Mouse (Mus musculus) limb, embryonic 13.5 days (tissue): Measurements from ENCODE around the gene Chd2. TPM values are rescaled to one million over a fixed set of nuclear protein-coding genes. Genes with fewer than 3 reads are reported as not detected.

Source experiments
- ATAC-seq: fragments of 200-750 bp; cut with Nextera tagmentation; 2 replicates; pipeline ENCODE4 v1.8.0; 2017; ENCODE audit warnings: low read depth, moderate number of reproducible peaks, moderate TSS enrichment; ENCODE audit not compliant: low FRiP score
- H3K27ac ChIP-seq: fragments of 300-500 bp; sonication (generic); 2 replicates; pipeline ENCODE4 v1.5.1; 2015; ENCODE audit warnings: inconsistent platforms, mild to moderate bottlenecking, moderate library complexity
- H3K27me3 ChIP-seq: fragments of 300-500 bp; sonication (generic); 2 replicates; pipeline ENCODE4 v1.6.1; 2015; ENCODE audit warnings: mild to moderate bottlenecking, inconsistent platforms
- H3K36me3 ChIP-seq: fragments of 300-500 bp; sonication (generic); 2 replicates; pipeline ENCODE4 v1.6.1; 2015; ENCODE audit warnings: inconsistent platforms, mild to moderate bottlenecking, moderate library complexity
- H3K4me1 ChIP-seq: fragments of 300-500 bp; sonication (generic); 2 replicates; pipeline ENCODE4 v1.6.1; 2015; ENCODE audit warnings: inconsistent platforms
- H3K4me2 ChIP-seq: fragments of 300-500 bp; sonication (generic); replicated peaks from 2 replicates; pipeline ENCODE4 v1.6.1; 2015; ENCODE audit warnings: inconsistent platforms, mild to moderate bottlenecking, moderate library complexity
- H3K4me3 ChIP-seq: fragments of 300-500 bp; sonication (generic); 2 replicates; pipeline ENCODE4 v1.5.1; 2015; ENCODE audit warnings: moderate library complexity, mild to moderate bottlenecking, inconsistent platforms
- H3K9ac ChIP-seq: fragments of 300-500 bp; sonication (generic); 2 replicates; pipeline ENCODE4 v1.6.1; 2015; ENCODE audit warnings: mild to moderate bottlenecking, inconsistent platforms
- H3K9me3 ChIP-seq: fragments of 300-500 bp; sonication (generic); 2 replicates; pipeline ENCODE4 v1.6.1; 2016; ENCODE audit warnings: inconsistent platforms
- WGBS: fragments of 180-500 bp; shearing (Covaris S2); methylation state at CpG from one replicate; pipeline ENCODE4 v1.1.7; 2015; 5-methylcytosine and 5-hydroxymethylcytosine counted together
- polyA plus RNA-seq: library from polyadenylated mRNA; unstranded; fragments of >200 nt; fragmentation: Nextera tagmentation; extraction: Ambion mirVana; gene quantifications from 2 replicates; pipeline ENCODE4 v1.2.1, GENCODE M21; 2015

The Chd2 gene
- polyA plus RNA-seq, 1 experiment from 2014 or later, result 66.3 TPM

DNA sequence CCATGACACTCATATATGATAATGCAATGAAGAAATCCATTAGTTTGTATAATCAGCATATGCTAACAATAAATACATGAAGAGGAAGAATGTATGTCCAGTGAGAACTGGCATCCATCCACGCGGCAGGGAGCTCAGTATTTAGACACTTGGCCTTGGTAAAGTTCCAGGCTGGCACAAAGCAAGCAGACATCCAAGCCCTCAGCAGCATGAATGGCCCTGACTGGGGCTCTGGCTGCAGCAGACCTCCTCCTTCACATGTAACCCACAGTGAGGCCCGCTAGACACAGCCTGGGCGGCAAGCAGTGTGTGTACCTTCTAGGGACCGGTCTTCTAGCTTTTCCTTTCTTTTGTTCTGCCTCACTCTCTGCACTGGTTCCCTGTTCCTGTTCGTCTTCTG, 34.1 kb downstream of the Chd2 start:
- Histone ChIP-seq H3K4me3 (no peak overlapping the region), H3K27ac (no peak overlapping the region), H3K9ac (no peak overlapping the region), H3K4me1 (no peaks in the 10 kb centered on the region), H3K27me3 (no peaks in the 10 kb centered on the region), H3K4me2 (no peak overlapping the region), H3K9me3 (no peaks in the 10 kb centered on the region), H3K36me3 (peaks cover 88% of the 10 kb centered on the region)
- no peak for ATAC-seq
- 94% methylated on average over 6 of the region's 6 CpGs for WGBS

DNA sequence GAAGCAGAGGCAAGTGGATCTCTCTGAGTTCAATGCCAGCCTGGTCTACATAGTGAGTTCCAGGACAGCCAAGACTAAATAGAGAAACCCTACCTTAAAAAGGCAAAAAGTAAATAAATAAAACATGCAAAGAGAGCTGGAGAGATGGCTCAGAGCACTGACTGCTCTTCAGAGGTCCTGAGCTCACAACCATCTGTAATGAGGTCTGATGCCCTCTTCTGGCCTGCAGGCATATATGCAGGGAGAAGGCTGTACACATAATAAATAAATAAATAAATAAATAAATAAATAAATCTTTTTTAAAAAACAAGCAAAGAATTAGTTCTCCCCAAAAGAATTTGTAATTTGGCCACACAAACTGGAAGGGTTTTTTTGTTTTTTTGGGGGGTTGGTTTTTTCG, 34.8 kb downstream of the Chd2 start:
- no peak overlapping the region for H3K4me2 ChIP-seq
- no peaks in the 10 kb centered on the region for H3K27me3 ChIP-seq
- no peak for ATAC-seq
- H3K4me1 ChIP-seq, result no peaks in the 10 kb centered on the region
- H3K36me3 ChIP-seq, result peaks cover 88% of the 10 kb centered on the region
- H3K27ac ChIP-seq, result no peak overlapping the region
- H3K9me3 ChIP-seq, result no peaks in the 10 kb centered on the region
- no peak overlapping the region for H3K9ac ChIP-seq
- 92% methylated on average over 1 of the region's 1 CpGs for WGBS
- H3K4me3 ChIP-seq, result no peak overlapping the region

DNA sequence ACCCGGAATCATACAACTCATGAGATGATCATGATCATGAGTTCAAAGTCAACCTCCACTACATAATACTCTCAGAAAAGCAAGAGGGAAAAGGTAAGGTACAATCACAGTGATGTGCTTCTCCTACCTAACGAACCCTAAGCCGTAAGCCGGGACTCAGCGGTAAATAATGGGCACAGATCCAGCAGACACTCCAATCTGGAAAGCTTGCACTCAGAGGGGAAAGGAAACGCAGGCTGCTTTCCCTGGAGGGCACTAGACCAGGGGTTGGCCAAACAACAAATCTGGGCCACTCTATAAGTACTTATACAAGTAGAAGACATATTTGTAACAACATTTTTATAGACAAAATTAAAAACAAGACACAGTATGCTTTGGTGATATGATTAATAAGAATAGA, 36.4 kb downstream of the Chd2 start:
- Histone ChIP-seq H3K4me3 (no peak overlapping the region), H3K27ac (no peak overlapping the region), H3K36me3 (peaks cover 87% of the 10 kb centered on the region), H3K4me2 (no peak overlapping the region), H3K9ac (no peak overlapping the region), H3K9me3 (no peaks in the 10 kb centered on the region), H3K27me3 (no peaks in the 10 kb centered on the region), H3K4me1 (no peaks in the 10 kb centered on the region)
- no peak for ATAC-seq
- WGBS, result 91% methylated on average over 6 of the region's 6 CpGs

- Histone ChIP-seq H3K9ac (no peak overlapping the region), H3K4me3 (no peak overlapping the region), H3K27me3 (no peaks in the 10 kb centered on the region), H3K36me3 (peaks cover 87% of the 10 kb centered on the region), H3K27ac (no peak overlapping the region), H3K4me1 (no peaks in the 10 kb centered on the region), H3K4me2 (no peak overlapping the region), H3K9me3 (no peaks in the 10 kb centered on the region)
- 84% methylated on average over 2 of the region's 2 CpGs for WGBS
- ATAC-seq, result no peak
Measured at GRCm38 (mm10) chr7:73498200-73498599, 43.4 kb downstream of the Chd2 start.

DNA sequence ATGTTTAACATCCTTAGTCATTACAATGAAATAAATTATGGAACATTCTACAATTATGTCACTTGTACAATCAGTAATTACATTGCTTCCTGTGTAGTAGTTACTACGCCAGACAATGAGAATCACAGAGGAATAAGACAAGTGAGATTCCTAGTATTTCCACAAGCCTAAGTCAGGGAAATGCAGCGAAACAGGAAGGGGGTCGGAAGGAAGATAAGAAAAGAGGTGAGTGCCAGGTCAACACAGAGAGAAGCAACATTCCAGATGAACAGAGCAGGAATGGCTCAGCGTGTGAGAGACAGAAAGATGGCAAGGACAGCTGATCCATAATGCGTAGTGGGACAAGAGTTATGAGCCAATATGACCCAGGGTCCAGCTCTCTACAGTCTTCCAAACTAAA, 52.4 kb downstream of the Chd2 start:
- Histone ChIP-seq H3K36me3 (peaks cover 87% of the 10 kb centered on the region), H3K4me2 (no peak overlapping the region), H3K27me3 (no peaks in the 10 kb centered on the region), H3K27ac (no peak overlapping the region), H3K9me3 (no peaks in the 10 kb centered on the region), H3K4me3 (no peak overlapping the region), H3K9ac (no peak overlapping the region), H3K4me1 (no peaks in the 10 kb centered on the region)
- 88% methylated on average over 5 of the region's 5 CpGs for WGBS
- ATAC-seq, result no peak

DNA sequence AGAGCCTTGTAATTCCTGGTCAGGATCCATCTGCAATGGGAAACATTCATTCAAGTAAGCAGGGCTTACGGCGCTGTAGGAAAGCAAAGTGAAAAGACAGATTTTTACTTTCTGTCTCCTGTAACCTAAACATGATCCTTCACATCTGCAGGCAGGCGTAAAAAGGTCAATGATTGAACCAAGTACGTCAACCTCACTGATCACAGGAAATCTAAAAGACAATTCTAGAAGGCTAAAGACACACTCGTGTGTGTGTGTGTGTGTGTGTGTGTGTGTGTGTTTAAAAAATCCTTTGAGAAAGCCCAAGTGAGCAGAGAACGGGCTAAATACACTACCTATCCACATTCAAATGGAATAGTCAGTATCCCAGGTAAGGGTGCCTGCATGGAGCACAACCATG, 60.5 kb downstream of the Chd2 start:
- 85% methylated on average over 6 of the region's 6 CpGs for WGBS

GRCm38 (mm10) chr7:73479506-73479905, 62.1 kb downstream of the Chd2 start:
- ATAC-seq, result no peak
- Histone ChIP-seq H3K4me2 (no peak overlapping the region), H3K9me3 (no peaks in the 10 kb centered on the region), H3K27me3 (no peaks in the 10 kb centered on the region), H3K9ac (no peak overlapping the region), H3K4me1 (no peaks in the 10 kb centered on the region), H3K27ac (no peak overlapping the region), H3K4me3 (no peak overlapping the region), H3K36me3 (peaks cover 91% of the 10 kb centered on the region)
- WGBS, result 69% methylated on average over 3 of the region's 3 CpGs

More for the DNA sequence above, 60.5 kb downstream of the Chd2 start:
- H3K4me3 ChIP-seq, result no peak overlapping the region
- no peaks in the 10 kb centered on the region for H3K4me1 ChIP-seq
- H3K9me3 ChIP-seq, result no peaks in the 10 kb centered on the region
- no peaks in the 10 kb centered on the region for H3K27me3 ChIP-seq
- peaks cover 89% of the 10 kb centered on the region for H3K36me3 ChIP-seq
- no peak overlapping the region for H3K4me2 ChIP-seq
- H3K9ac ChIP-seq, result no peak overlapping the region
- ATAC-seq, result no peak
- H3K27ac ChIP-seq, result no peak overlapping the region

DNA sequence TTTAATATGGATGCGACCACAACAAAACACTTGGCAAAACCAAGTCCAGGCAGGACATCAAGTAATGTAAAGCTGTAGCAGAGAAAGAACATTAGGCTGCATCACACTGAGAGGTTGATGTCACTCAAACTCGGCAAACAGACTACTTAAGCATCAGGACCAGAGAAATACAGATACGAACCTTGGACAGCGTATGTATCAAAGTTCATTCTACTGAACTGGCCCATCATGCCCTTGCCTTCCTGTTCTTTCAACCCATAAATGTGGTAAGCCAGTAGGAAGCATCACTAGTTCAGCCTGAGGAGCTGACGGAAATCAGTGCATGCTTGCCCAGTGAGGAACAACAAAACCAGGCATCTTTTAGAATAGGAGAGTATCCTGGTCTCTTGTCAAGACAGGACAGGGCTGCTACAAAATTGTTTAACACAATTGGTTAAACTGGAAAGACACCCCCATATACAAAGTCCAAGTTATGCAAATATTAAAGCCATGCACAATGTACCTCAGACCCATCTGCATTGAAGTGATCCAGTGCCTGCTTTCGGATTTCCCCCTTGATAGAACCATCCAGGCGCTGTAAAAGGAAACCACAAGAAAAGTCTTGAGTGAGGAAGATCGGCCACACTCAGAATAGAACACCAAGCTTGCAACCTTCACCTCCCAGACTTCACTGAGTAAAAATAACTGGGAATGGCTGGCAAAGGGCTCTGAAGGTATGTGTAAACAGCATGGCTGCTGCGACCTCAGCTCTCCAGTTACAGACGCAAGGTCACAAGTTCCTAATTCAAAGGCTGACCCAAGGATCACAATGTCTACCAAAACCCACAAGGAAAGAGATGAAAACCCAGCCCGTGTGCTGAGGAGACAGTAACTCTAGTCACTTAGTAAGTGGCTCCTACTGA, 63.2 kb downstream of the Chd2 start:
- Histone ChIP-seq H3K27ac (no peak overlapping the region), H3K9ac (no peak overlapping the region), H3K4me3 (no peak overlapping the region), H3K4me2 (no peak overlapping the region), H3K27me3 (no peaks in the 10 kb centered on the region), H3K9me3 (no peaks in the 10 kb centered on the region), H3K4me1 (no peaks in the 10 kb centered on the region), H3K36me3 (peaks cover 94% of the 10 kb centered on the region)
- 86% methylated on average over 11 of the region's 11 CpGs for WGBS
- ATAC-seq, result no peak

DNA sequence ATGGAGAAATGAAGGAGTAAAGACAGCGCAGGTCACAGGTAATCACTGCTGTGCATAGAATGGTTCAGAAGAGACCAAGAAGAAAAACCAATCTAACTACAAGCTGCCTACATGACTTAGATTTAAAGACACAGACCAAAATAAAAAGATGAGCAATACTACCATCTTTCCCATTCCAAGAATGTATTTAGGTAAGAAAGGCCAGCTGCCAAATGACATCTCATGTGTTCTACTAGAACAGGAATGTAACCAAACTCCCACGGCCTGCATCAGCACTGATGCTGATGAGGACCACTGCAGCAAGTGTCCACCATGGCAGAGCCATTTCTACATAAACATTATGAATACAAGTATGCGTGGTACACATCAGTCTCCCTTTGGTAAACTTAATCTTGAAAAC, 73.9 kb downstream of the Chd2 start:
- no peaks in the 10 kb centered on the region for H3K9me3 ChIP-seq
- peaks cover 89% of the 10 kb centered on the region for H3K36me3 ChIP-seq
- H3K27me3 ChIP-seq, result no peaks in the 10 kb centered on the region
- no peak for ATAC-seq
- whole genome bisulfite sequencing, result 92% methylated on average over 3 of the region's 3 CpGs
- no peaks in the 10 kb centered on the region for H3K4me1 ChIP-seq
- no peak overlapping the region for H3K27ac ChIP-seq
- no peak overlapping the region for H3K4me3 ChIP-seq
- H3K4me2 ChIP-seq, result no peak overlapping the region
- H3K9ac ChIP-seq, result no peak overlapping the region

GRCm38 (mm10) chr7:73463546-73463945, 78.1 kb downstream of the Chd2 start:
- ATAC-seq, result no peak
- WGBS, result 88% methylated on average over 2 of the region's 2 CpGs

DNA sequence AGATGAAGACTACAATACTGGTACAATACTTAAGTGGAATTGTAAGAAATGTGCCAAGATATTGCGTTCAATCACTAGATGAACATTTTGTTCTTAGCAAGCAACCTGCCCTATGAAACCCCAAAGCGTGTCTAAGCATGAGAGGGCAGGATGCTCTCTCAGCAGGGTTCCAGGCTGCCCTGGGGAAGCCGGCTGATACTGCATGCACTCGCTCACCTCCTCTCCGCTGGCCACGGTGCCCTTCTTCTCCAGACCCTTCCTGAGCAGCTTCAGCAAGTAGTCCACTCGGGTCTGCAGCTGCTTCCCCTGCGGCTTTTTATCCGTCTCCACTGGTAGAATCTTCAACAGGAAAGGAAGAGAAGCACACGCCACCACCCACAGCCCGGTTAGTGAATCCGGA, 87.5 kb downstream of the Chd2 start:
- ATAC-seq, result no peak

More at GRCm38 (mm10) chr7:73463546-73463945, 78.1 kb downstream of the Chd2 start:
- Histone ChIP-seq H3K36me3 (peaks cover 93% of the 10 kb centered on the region), H3K4me1 (no peaks in the 10 kb centered on the region), H3K4me2 (no peak overlapping the region), H3K4me3 (no peak overlapping the region), H3K27me3 (no peaks in the 10 kb centered on the region), H3K9me3 (no peaks in the 10 kb centered on the region), H3K9ac (no peak overlapping the region), H3K27ac (no peak overlapping the region)

GRCm38 (mm10) chr7:73452187-73452808, 89.3 kb downstream of the Chd2 start:
- H3K27me3 ChIP-seq, result no peaks in the 10 kb centered on the region
- no peak overlapping the region for H3K9ac ChIP-seq
- no peak overlapping the region for H3K4me3 ChIP-seq
- H3K27ac ChIP-seq, result no peak overlapping the region
- WGBS, result 95% methylated on average over 3 of the region's 3 CpGs
- peaks cover 92% of the 10 kb centered on the region for H3K36me3 ChIP-seq
- no peak for ATAC-seq
- no peak overlapping the region for H3K4me2 ChIP-seq
- H3K4me1 ChIP-seq, result no peaks in the 10 kb centered on the region
- H3K9me3 ChIP-seq, result no peaks in the 10 kb centered on the region

More for the DNA sequence above, 87.5 kb downstream of the Chd2 start:
- WGBS, result 86% methylated on average over 12 of the region's 12 CpGs
- H3K4me1 ChIP-seq, result no peaks in the 10 kb centered on the region
- H3K36me3 ChIP-seq, result peaks cover 91% of the 10 kb centered on the region
- H3K9ac ChIP-seq, result no peak overlapping the region
- H3K4me3 ChIP-seq, result no peak overlapping the region
- H3K27me3 ChIP-seq, result no peaks in the 10 kb centered on the region
- no peak overlapping the region for H3K4me2 ChIP-seq
- no peak overlapping the region for H3K27ac ChIP-seq
- no peaks in the 10 kb centered on the region for H3K9me3 ChIP-seq
